Mouse (Mus musculus): ENCODE measurements around the gene Tbx20. TPM values are rescaled to one million over a fixed set of nuclear protein-coding genes. Genes with fewer than 3 reads are reported as not detected.

The Tbx20 gene
- polyA plus RNA-seq, 1 experiment from 2014 or later = 80.6 TPM

DNA sequence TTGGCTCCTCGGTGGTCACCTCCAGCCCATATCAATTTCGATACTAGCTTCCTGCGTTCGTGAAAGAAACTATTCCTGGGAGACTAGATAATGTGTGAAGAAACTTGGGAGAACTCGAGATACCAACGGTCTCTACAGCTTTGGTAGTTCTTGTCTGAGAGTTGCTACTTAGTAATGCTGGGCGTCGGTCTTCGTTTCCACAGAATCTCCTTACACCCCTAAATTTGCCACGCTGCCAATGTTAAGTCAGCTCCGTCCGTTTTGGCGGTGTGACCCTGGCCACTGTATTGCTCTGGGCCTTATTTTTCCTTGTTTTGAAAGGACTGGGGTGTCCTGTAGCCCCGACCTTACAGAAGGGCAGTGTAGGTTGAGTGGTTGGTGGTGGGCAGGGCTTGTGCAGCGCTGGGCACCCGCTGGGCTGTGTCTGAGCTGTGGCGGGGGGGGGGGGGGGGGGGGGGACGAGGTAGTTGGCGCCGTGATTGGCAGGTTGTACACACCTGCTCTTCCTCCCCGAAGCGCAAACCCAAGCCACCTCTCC, 6.4 kb upstream of the Tbx20 start:
- H3K4me3 ChIP-seq (ENCODE audit: control insufficient read depth in 1 of 2, insufficient read depth in 1 of 2, low read depth in 1 of 2, low read length in 2 of 2) = peak overlapping the region; percentile 43 to 52
- no peaks in the 10 kb centered on the region for H3K36me3 ChIP-seq (ENCODE audit: control insufficient read depth, insufficient read depth, low read length)
- H3K4me2 ChIP-seq (ENCODE audit: low read length) = peak overlapping the region; percentile 81
- ATAC-seq (ENCODE audit: insufficient number of reproducible peaks, insufficient read depth, low FRiP score, low read depth) = peak; percentile 46
- WGBS = 13% methylated on average over 20 of the region's 22 CpGs
- peak overlapping the region; percentile 77 for H3K9ac ChIP-seq (ENCODE audit: low read length)
- H3K27me3 ChIP-seq (ENCODE audit: control insufficient read depth, insufficient read depth, low read length) = no peaks in the 10 kb centered on the region
- H3K4me1 ChIP-seq (ENCODE audit: control insufficient read depth in 2 of 2, insufficient read depth in 2 of 2, low read length in 2 of 2) = peaks cover 13 to 47% of the 10 kb centered on the region in 2 experiments
- H3K27ac ChIP-seq (replicated peaks in 1 of 2; ENCODE audit: control insufficient read depth in 1 of 2, insufficient read depth in 1 of 2, low read depth in 2 of 2, low read length in 2 of 2) = peak overlapping the region; percentile 76 to 81
- no peaks in the 10 kb centered on the region for H3K9me3 ChIP-seq (ENCODE audit: control insufficient read depth, low read length)

DNA sequence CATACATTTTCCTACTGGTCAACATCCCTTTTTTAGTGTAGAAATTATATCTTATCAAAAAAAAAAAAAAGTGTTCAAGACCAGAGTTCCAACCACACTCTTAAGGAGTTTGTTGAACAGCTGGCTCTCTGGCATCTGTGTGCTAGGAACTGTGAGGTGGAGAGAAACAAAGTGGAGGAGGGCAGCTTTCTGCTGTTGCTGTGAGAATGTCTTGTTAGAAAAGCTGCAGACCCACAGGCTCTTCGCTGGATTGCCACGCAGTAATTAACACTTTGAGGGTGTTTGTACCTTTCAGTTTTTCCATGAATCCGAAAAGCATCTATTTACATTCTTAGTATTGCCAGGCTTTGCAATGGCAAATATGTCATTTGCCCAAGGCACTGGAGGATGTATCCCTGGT, 5.9 kb upstream of the Tbx20 start:
- peaks cover 13 to 52% of the 10 kb centered on the region in 2 experiments for H3K4me1 ChIP-seq (ENCODE audit: control insufficient read depth in 2 of 2, insufficient read depth in 2 of 2, low read length in 2 of 2)
- peak overlapping the region; percentile 81 for H3K4me2 ChIP-seq (ENCODE audit: low read length)
- no peaks in the 10 kb centered on the region for H3K27me3 ChIP-seq (ENCODE audit: control insufficient read depth, insufficient read depth, low read length)

DNA sequence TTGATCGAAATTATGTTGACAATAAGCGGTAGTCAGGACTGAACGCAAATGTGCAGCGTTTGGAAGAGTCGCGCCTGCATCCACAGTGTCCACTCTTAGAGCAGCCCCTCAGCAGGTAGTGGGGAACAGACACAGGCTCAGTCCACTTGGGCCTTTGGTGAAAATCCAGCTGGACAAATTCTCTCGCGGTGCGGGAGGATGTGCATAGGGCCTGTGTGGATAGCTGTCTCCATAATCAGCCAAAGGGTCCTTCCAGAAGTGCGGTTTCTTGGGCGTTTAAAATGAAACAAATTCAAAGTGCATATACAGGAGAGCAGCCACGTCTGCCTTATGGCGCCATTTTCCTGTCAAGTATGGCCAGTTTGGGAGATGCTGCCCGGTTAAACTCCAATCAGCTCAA, 4.5 kb upstream of the Tbx20 start:
- Histone ChIP-seq H3K9ac (ENCODE audit: low read length) (peak overlapping the region; percentile 100), H3K9me3 (ENCODE audit: control insufficient read depth, low read length) (no peaks in the 10 kb centered on the region), H3K4me2 (ENCODE audit: low read length) (peak overlapping the region; percentile 92), H3K27ac (replicated peaks in 1 of 2; ENCODE audit: control insufficient read depth in 1 of 2, insufficient read depth in 1 of 2, low read depth in 2 of 2, low read length in 2 of 2) (peak overlapping the region; percentile 37 to 96; a peak in 2 of 4 replicates), H3K27me3 (ENCODE audit: control insufficient read depth, insufficient read depth, low read length) (no peaks in the 10 kb centered on the region), H3K4me1 (ENCODE audit: control insufficient read depth in 2 of 2, insufficient read depth in 2 of 2, low read length in 2 of 2) (peaks cover 13 to 54% of the 10 kb centered on the region in 2 experiments), H3K36me3 (ENCODE audit: control insufficient read depth, insufficient read depth, low read length) (no peaks in the 10 kb centered on the region), H3K4me3 (ENCODE audit: control insufficient read depth in 1 of 2, insufficient read depth in 1 of 2, low read depth in 1 of 2, low read length in 2 of 2) (peak overlapping the region in 1 of 2 experiments; percentile 50; a peak in 1 of 4 replicates)
- WGBS = 25% methylated on average over 14 of the region's 14 CpGs
- ATAC-seq (ENCODE audit: insufficient number of reproducible peaks, insufficient read depth, low FRiP score, low read depth) = no peak

More for the DNA sequence above, 5.9 kb upstream of the Tbx20 start:
- ATAC-seq (ENCODE audit: insufficient number of reproducible peaks, insufficient read depth, low FRiP score, low read depth) = no peak
- Histone ChIP-seq H3K4me3 (ENCODE audit: control insufficient read depth in 1 of 2, insufficient read depth in 1 of 2, low read depth in 1 of 2, low read length in 2 of 2) (no peak overlapping the region), H3K36me3 (ENCODE audit: control insufficient read depth, insufficient read depth, low read length) (no peaks in the 10 kb centered on the region), H3K9ac (ENCODE audit: low read length) (no peak overlapping the region), H3K9me3 (ENCODE audit: control insufficient read depth, low read length) (no peaks in the 10 kb centered on the region), H3K27ac (replicated peaks in 1 of 2; ENCODE audit: control insufficient read depth in 1 of 2, insufficient read depth in 1 of 2, low read depth in 2 of 2, low read length in 2 of 2) (peak overlapping the region; percentile 73 to 81)
- 49% methylated on average over 3 of the region's 3 CpGs for WGBS

DNA sequence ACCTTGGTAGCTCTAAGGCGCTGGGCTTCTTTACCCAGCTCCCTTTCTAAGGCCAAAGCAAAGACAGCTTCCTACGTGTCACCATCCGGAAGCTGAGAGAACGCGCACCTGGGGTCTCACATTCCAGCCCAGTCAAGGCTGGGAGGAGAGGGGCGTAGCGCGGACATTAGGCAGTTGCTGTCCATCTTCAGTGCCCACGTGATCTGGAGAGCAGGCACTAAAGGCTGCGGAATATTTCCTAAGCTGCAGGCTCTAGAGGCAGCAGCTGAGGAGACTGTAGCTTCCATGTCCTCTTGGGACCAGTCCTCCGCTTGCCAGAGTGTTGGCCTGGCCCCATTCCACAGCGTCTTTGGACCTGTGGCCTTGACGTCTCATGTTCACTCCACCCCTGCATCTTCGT, 3.9 kb upstream of the Tbx20 start:
- peak overlapping the region; percentile 87 to 96 for H3K27ac ChIP-seq (replicated peaks in 1 of 2; ENCODE audit: control insufficient read depth in 1 of 2, insufficient read depth in 1 of 2, low read depth in 2 of 2, low read length in 2 of 2)
- H3K36me3 ChIP-seq (ENCODE audit: control insufficient read depth, insufficient read depth, low read length) = no peaks in the 10 kb centered on the region
- under 1% methylated on average over 14 of the region's 14 CpGs for WGBS
- H3K9ac ChIP-seq (ENCODE audit: low read length) = peak overlapping the region; percentile 100
- H3K27me3 ChIP-seq (ENCODE audit: control insufficient read depth, insufficient read depth, low read length) = no peaks in the 10 kb centered on the region
- H3K4me1 ChIP-seq (ENCODE audit: control insufficient read depth in 2 of 2, insufficient read depth in 2 of 2, low read length in 2 of 2) = peaks cover 13 to 54% of the 10 kb centered on the region in 2 experiments
- H3K4me2 ChIP-seq (ENCODE audit: low read length) = peak overlapping the region; percentile 92
- no peaks in the 10 kb centered on the region for H3K9me3 ChIP-seq (ENCODE audit: control insufficient read depth, low read length)
- no peak for ATAC-seq (ENCODE audit: insufficient number of reproducible peaks, insufficient read depth, low FRiP score, low read depth)
- peak overlapping the region; percentile 46 to 50 for H3K4me3 ChIP-seq (ENCODE audit: control insufficient read depth in 1 of 2, insufficient read depth in 1 of 2, low read depth in 1 of 2, low read length in 2 of 2)

DNA sequence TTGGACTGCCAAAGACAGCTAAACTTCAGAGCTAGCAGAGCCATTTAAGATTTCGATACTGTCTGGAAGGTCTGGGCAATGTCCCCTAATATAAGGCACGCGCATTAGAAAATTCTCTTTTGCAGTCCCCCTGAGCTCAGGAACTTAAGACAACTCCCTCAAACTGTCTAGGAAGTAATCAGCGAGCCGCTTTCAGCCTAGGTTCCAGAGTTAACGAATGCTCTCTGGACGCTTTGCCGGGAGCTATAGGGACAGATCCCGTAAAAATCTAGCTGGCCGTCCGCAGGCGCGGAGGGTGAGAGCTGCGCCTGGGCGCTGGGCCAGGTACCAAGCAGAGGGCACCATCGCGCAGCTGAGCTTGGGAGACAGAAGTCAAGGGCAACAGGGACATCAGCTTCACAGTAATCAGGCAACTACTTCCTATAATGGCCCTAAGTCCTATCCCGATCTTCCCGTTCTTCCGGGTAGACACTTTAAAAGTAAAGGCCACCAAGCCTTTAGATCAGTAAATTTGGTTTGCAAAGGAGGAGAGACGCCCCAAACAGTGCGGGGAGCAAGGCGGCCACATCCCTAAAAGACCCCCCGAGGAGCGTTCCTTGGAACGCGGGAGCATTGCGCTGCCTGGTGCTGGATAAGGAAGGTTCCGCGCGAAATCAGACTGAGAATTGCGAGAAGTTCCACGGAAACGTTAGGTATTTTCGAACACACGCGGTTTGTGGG, 3.2 kb upstream of the Tbx20 start:
- H3K4me2 ChIP-seq (ENCODE audit: low read length) = peak overlapping the region; percentile 92
- H3K27me3 ChIP-seq (ENCODE audit: control insufficient read depth, insufficient read depth, low read length) = no peaks in the 10 kb centered on the region
- H3K4me3 ChIP-seq (ENCODE audit: control insufficient read depth in 1 of 2, insufficient read depth in 1 of 2, low read depth in 1 of 2, low read length in 2 of 2) = peak overlapping the region; percentile 46 to 50
- H3K27ac ChIP-seq (replicated peaks in 1 of 2; ENCODE audit: control insufficient read depth in 1 of 2, insufficient read depth in 1 of 2, low read depth in 2 of 2, low read length in 2 of 2) = peak overlapping the region; percentile 87 to 96
- under 1% methylated on average over 37 of the region's 37 CpGs for WGBS
- no peaks in the 10 kb centered on the region for H3K36me3 ChIP-seq (ENCODE audit: control insufficient read depth, insufficient read depth, low read length)
- H3K4me1 ChIP-seq (ENCODE audit: control insufficient read depth in 2 of 2, insufficient read depth in 2 of 2, low read length in 2 of 2) = peaks cover 13 to 48% of the 10 kb centered on the region in 2 experiments
- ATAC-seq (ENCODE audit: insufficient number of reproducible peaks, insufficient read depth, low FRiP score, low read depth) = no peak
- H3K9me3 ChIP-seq (ENCODE audit: control insufficient read depth, low read length) = no peaks in the 10 kb centered on the region
- peak overlapping the region; percentile 100 for H3K9ac ChIP-seq (ENCODE audit: low read length)

DNA sequence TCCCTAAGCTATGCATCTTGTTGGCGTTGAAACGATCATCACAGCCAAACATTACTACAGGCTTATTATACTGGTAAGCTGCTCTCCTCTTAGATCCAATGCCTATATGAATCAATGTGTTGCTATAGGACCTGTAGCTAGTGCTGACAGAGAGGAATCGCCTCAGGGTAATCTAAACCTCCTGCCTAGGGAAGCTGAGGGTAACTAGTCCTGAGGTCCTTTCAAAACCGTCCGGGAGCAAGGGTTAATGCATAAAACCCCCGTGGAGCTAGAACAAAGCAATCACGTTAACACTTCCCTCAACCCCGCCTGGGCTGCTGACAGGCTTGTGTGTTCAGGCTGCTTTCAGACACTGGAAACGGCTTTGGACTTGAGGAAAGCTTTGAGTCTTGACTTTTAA, 2.4 kb upstream of the Tbx20 start:
- Histone ChIP-seq H3K27ac (replicated peaks in 1 of 2; ENCODE audit: control insufficient read depth in 1 of 2, insufficient read depth in 1 of 2, low read depth in 2 of 2, low read length in 2 of 2) (peak overlapping the region; percentile 87 to 96), H3K9me3 (ENCODE audit: control insufficient read depth, low read length) (no peaks in the 10 kb centered on the region), H3K4me3 (ENCODE audit: control insufficient read depth in 1 of 2, insufficient read depth in 1 of 2, low read depth in 1 of 2, low read length in 2 of 2) (peak overlapping the region; percentile 19 to 50; a peak in 3 of 4 replicates), H3K27me3 (ENCODE audit: control insufficient read depth, insufficient read depth, low read length) (no peaks in the 10 kb centered on the region), H3K4me1 (ENCODE audit: control insufficient read depth in 2 of 2, insufficient read depth in 2 of 2, low read length in 2 of 2) (peaks cover 10 to 40% of the 10 kb centered on the region in 2 experiments), H3K9ac (ENCODE audit: low read length) (peak overlapping the region; percentile 100), H3K36me3 (ENCODE audit: control insufficient read depth, insufficient read depth, low read length) (peaks cover 4% of the 10 kb centered on the region; the same call in 1 of the 2 replicates), H3K4me2 (ENCODE audit: low read length) (peak overlapping the region; percentile 92)
- no peak for ATAC-seq (ENCODE audit: insufficient number of reproducible peaks, insufficient read depth, low FRiP score, low read depth)
- 5% methylated on average over 9 of the region's 9 CpGs for WGBS

DNA sequence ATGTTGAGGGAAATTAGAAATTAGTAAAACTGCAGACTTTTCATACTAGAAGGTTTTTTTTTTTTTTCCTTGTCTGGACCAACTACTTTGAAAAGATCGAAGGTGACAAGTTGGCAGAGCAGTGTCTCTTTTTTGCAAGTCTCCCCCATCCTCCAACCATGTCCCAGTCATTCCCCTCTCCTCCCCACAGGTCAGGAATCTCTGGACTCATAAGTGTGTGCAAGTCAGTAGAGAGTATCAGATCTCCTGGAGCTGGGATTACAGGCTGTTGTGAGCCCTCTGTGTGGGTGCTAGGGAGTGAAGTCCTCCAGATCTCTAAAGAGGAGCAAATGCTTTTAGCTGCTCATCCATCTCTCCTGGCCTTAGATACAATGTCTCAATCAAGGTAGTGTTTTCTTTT, 1.5 kb upstream of the Tbx20 start:
- peak overlapping the region; percentile 97 to 99; a peak in 3 of 4 replicates for H3K27ac ChIP-seq (replicated peaks in 1 of 2; ENCODE audit: control insufficient read depth in 1 of 2, insufficient read depth in 1 of 2, low read depth in 2 of 2, low read length in 2 of 2)
- H3K9me3 ChIP-seq (ENCODE audit: control insufficient read depth, low read length) = no peaks in the 10 kb centered on the region
- H3K4me3 ChIP-seq (ENCODE audit: control insufficient read depth in 1 of 2, insufficient read depth in 1 of 2, low read depth in 1 of 2, low read length in 2 of 2) = peak overlapping the region in 1 of 2 experiments; percentile 88; a peak in 2 of 4 replicates
- peaks cover 12% of the 10 kb centered on the region; the same call in 1 of the 2 replicates for H3K36me3 ChIP-seq (ENCODE audit: control insufficient read depth, insufficient read depth, low read length)
- H3K4me2 ChIP-seq (ENCODE audit: low read length) = peak overlapping the region; percentile 92
- peaks cover 10 to 34% of the 10 kb centered on the region in 2 experiments for H3K4me1 ChIP-seq (ENCODE audit: control insufficient read depth in 2 of 2, insufficient read depth in 2 of 2, low read length in 2 of 2)
- H3K9ac ChIP-seq (ENCODE audit: low read length) = peak overlapping the region; percentile 100
- WGBS = 11% methylated on average over 1 of the region's 1 CpGs
- no peak for ATAC-seq (ENCODE audit: insufficient number of reproducible peaks, insufficient read depth, low FRiP score, low read depth)
- no peaks in the 10 kb centered on the region for H3K27me3 ChIP-seq (ENCODE audit: control insufficient read depth, insufficient read depth, low read length)

All from heart, embryonic 14.5 days (tissue).